Mouse (Mus musculus) urinary bladder, postnatal 14 days (tissue): ENCODE measurements around the gene Iqcf1.

Source experiments
- DNase-seq: peaks from one replicate; pipeline ENCODE4 v3.0.0; 2021; ENCODE audit warnings: low spot score

Iqcf1 gene

DNA sequence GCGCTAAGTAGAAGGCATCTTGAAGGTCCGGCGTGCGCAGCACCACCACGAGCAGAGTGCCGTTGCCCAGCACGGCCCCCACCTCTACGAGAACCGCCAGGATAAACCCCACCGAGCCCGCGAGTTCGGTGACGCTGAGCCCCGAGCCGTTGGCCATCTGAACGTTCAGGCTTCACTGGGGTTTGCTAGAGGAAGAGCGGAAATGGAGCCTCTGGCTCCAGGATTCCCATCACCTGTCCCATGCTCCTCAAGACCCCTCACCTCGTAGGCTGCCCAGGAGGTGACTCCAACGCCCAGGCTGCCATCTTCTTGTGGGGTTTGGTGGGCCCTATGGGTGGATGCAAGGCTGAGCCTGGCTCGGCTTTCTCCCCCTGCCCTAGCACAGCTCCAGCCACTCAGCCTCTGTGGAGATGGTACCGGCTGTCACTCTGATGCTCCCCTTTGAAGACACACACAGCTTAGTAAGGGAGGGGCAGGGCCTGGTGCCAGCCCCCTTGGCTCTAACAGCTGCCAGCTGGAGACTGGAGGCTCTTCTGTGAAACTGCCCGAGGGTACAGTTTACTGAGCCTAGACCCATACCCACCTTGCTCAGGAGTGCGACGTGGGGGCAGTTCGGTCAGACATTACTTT is 34.1 kb upstream of the Iqcf1 start, which contains the start of gene Gpr62:
Gene Gpr62 (minus strand): TSS at position 368 of the 630 bp plus-strand sequence.
- DNase-seq = no peak

DNA sequence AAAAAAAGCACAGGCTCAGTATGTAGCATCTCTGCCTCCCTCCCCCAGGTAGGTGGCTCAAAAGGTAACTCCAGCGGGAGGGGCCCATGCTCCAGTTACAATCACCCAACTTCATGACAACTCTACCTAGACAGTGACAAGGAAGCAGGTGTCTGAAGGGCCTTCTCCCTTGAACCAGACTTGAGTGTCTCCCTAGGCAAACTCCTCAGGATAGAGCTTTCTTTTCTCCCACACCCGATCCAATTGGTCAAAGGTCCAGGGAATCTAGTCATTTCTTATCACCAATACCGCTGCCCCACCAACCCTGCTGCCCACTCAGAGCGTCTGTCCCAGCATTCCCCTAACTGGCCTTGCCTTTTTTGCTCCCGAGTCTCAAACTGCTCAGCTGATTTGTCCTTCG is 33.0 kb upstream of the Iqcf1 start:
- no peak for DNase-seq

DNA sequence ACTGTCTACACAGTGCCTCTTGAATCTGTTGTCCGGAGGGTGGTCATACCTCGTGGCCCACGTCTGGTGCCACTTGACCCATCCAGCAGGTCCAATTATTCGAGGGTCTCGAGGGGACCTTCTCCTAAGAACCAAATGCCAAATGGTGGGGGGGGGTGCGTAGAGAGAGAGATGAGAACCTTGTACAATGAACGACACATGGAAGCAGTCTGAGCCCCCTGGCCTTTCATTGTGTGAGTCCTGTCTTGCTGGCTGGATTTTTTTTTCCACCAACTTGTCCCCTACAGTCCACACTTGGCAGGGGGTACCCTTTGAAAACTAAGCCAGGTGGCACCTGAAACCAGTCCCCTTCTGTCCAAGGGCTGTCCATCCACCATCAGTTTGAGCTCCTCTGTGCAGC is 32.0 kb upstream of the Iqcf1 start:
- no peak for DNase-seq

DNA sequence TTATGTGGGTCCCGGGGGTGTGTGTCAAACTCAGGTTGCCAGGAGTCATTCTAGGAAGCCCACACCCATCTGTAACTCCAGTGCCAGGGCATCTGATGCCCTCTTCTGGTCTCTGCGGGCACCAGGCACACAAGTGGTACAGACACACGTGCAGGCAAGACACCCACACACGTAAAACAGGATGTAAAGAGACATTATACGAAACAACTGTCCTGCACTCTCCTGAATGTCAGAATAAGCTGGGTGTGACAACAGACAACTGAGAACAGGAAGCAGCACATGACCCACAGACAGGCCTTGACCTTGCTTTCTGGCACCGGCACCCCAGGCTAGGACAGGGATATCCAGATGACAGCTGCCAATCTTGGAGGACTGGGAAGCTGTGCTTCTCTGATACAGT is 30.4 kb upstream of the Iqcf1 start:
- DNase-seq = no peak

DNA sequence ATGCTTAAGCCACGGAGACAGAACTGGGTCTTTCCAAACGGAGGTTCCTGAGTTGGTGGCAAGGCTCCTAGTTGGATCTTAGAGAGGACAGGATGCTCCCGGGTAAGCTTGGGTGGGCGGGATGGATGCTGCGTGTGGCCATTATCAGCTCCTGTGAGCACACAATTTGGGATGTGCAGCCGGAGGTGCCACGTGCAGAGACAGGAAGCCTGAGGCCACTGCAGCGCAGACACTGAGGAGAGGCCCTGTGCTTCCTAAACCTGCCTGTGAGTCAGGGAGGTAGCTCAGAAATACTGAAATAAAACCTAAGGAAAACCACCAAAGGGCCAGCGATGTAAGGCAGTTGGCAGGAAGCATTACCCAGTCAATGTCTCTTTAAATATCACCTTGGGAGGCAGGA is 30.0 kb upstream of the Iqcf1 start:
- no peak for DNase-seq

DNA sequence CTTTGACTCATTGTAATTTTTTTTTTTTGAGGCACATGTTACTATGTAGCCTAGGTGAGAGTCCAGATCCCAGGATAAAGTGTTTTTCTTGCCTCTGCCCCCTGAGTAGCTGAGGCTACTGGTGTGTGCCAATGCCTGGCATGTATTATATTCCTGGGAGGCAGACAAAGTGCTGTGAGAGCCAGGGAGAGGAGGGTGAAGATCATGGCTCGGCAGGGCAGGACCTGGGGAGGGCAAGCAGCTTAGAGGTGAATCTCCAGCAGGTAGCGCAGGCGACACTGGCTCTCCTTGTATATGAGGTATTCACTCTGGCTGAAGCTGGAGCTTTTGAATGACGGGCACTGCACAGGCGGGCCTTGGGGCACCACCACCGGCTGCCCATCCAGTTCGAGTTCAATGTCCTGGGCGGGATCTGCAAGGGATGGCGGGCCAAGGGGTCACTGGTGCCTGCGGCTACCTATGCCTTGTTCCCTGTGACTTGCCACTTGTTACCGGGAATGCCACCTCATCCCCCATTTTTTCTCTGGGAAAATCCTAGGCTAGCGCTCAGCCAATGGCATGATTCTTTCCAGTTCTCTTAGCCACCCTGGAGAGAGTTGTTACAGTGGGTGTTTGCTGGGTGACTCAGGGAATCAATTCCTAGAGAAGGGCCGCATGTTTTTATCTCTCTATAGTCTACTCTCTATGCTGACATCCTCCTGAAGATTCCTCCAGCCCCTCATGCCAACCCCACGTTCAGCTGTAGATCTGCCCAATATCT is 28.6 kb upstream of the Iqcf1 start:
- DNase-seq = no peak

DNA sequence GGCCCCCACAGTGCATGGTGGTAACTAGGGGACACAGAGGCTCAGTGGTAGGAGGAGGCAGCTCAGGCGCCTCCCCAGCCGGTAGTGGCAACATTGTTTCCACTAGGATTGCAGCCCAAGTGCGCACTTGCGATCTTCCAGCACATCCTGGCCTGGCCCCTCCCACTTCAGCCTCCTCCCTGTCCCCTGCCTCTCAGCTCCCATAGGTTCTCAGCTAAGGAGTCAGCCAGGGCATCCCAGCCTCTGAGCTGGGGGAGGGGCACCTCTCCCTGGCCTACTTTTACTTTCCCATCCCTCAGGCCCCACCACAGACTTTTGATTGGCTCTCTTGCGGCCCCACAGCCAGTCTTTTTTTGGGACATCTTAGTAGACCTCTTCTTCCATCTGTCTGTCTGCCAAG is 27.9 kb upstream of the Iqcf1 start:
- DNase-seq = peak; percentile 61

DNA sequence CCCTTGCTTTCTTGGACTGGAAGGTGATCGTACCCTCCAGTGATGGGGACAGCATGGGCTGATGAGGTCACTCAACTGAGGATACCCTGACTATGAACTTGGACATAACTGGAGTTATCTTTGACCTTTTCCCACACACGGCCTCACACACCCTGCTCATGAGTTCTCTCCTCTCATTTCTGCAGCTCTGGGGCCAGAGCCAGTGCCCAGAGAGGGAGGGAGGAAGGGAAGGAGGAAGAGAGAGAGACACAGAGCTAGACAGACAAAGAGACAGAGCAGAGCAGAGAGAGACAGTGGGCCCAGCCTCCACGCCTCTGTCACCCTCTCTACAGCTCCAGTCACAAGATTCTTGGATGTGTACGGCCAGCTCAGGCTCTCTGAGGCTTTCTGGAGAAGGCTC is 27.4 kb upstream of the Iqcf1 start:
- no peak for DNase-seq

DNA sequence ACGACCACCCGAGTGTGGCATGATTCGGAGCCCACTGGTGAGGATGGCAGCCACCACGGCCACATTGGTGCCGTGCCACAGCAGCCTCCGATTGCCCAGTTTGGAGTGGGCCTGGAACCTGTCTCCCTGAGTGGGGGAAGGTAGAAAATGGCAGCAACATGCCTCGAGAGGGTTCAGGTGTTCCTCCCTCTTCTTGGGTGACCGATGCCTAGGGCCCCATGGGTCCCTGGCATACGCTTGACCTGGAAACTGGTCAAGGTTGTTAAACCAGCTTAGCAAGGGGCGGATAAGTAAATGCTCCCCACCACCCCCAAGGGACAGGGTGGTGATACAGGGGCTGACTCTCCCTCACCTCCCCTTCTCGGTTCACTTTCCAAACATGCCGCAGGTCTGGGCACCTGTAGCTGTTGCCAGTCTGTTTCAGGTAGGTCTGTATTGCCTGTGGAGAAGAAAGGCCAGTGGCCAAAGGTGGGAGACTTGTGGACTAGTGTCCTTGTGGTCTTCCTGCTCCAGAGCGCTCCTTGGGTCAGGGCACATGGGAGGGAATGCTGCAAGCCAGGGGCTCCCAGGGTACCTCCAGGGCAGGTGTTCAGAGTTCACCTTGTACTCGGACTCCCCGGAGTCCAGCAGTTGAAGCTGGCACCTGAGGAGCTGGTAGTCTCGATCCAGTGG is 26.6 kb upstream of the Iqcf1 start:
- no peak for DNase-seq

DNA sequence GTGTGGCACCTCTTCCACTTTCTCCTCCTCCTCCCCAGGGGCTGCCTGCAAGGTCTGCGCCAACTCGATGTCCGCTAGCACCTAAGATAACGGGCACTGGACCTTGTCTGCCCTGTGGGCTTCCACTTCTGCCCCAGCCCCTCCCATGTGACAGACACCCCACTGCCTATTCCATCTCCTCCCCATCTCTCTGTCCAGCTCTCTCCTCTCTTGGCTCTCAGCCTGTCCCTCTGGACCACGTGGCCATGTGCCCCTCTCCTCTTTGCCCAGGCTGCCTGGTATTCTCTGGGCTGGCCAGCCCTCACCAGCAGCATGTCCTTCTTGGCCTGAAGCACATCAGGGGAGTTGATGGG is 26.0 kb upstream of the Iqcf1 start:
- DNase-seq = no peak

DNA sequence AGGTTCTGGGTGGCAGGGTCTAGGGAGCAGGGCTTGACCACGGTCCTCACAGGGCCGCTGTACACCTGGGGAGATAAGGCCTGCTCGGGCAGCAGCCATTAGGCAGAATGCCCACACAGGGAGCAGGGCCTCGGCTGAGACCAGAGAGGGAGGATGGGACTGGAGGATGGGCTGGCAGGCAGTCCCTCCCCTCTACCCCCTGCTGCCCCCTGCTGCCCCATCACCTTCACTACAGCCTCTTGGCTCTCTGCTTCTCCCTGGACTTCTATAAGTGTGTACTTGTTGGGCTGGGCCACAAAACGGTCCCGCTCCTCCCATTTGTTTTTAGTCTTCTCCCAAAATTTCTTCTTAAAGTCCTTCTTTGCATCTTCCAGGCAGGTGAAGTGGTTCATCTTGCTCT is 25.3 kb upstream of the Iqcf1 start:
- DNase-seq = peak; percentile 74

DNA sequence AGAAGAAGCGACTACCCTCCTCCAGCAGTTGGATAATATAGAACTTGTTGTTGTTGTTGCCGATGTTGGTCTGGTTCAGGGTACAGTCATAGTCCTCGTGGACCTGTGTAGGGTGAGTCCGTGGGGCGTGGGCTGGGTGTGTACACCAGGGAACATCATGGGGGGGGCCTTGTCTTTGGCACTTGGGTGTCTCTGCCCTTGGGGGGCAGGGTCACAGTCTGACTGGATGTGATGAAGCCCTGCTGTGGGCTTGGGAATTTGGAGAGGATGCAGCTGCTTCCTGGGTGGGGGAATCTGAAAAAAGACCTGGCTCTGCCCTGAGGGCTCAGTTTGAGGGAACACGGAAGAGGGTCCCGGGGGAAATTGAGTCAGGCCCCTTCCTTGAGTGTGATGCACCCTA is 24.7 kb upstream of the Iqcf1 start:
- peak; percentile 51 for DNase-seq

DNA sequence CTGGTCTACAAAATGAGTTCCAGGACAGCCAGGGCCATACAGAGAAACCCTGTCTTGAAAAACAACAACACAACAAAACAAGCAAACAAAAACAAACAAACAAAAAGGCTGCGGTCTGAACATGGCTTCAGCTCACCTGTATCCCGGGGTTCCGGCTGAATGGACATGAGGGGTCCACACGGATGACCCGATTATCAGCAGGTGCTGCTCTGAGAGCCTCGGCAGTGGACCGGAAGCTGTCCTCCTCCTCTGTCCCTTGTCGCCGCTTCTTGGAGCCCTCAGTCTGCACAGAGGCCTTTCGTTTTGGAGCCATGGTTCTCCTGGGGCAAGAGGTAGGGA is 24.1 kb upstream of the Iqcf1 start, which contains the start of gene Rrp9:
Gene Rrp9 (plus strand): TSS at position 301 of the 339 bp plus-strand sequence.
- peak; percentile 5 for DNase-seq

DNA sequence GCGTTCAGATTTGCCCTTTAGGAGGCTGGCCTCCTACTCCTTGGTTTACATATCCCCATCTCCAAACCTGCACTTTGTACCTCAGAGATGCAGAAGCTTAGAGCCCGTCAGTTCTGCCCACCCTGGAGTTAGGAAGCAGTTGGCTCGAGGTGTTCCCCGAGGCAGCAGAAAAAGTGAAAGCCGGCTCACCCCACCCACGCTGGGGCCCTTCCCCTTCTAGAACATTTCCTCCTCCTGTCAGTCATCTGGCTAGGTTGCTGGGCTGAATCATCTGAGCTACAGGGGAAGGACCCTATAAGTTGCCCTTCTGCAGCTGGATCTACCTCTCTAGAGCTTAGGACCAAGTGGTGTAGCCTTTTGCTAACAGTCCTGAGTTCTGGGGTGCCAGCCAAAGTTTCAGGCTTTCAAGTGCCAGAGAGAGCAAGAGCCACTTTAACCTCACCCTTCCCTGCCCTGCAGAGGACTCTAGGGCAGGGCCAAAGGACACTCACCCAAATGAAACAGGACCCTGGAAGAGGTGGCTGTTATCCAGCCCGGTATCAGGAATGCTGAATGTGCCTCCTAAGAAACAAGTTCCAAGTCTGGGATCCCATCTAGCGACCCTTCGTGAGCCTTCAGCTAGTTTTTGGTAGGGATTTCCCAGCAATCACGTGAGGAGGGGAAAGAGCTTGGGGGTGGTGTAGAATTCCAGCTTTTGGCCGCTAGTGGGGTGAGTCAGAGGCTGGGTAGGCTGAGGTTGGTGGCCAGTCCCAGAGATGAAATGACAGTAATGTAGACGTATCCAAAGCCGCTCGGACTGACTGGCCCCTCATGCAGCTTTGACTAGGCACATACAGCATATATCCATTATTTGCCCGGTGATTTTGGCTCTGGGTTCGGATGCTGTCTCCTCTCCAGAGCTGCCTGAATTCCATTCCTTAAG is 23.5 kb upstream of the Iqcf1 start:
- peak; percentile 75 for DNase-seq

DNA sequence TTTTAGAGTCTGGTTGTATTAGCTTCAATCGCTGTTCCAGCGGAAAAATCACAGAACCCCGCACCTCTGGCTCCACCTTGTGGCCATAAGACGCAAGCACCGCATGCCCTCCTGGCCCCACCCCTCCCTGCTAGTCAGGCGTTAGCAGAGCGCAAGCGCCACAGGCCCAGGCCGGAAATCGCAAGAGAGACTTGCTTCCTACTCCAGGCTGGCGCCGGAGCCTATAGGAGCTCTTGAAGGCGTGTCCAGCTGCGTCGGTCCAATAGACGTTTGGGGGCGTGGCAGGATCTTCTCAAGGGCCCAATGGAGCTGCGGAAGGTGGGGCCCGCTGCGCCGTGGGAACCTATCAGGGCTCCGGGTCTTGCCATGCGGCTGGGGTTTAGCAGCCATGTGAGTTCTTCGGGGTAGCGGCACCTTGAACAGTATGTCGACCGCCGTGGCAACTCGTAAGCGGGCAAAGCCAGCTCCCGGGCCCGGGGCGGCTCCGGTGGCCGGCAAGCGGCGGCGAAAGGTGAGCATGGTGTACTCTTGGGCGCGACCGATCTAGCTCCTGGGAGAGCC is 22.8 kb upstream of the Iqcf1 start, which contains the start of gene Parp3:
Gene Parp3 (minus strand): TSS at position 26 of the 561 bp plus-strand sequence.
- peak; percentile 99 for DNase-seq

DNA sequence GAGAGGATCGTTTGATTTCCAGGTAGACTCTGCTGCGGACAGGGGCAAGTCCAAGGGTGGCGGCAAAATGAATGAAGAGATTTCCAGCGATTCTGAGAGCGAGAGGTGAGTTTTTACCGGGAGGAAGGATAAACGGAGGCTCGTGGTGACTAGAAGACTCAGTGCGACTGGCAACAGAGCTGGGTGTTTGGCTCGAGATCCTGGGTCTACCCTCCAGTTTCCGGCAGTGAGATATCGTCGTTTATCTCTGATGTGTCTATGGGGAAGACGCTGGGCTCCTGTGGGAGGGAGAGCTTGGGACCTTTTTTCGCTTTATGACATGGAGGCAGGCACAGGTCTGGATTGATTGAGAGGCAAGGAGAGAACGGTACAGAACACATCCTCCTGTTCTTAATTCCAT is 22.1 kb upstream of the Iqcf1 start:
- peak; percentile 2 for DNase-seq

DNA sequence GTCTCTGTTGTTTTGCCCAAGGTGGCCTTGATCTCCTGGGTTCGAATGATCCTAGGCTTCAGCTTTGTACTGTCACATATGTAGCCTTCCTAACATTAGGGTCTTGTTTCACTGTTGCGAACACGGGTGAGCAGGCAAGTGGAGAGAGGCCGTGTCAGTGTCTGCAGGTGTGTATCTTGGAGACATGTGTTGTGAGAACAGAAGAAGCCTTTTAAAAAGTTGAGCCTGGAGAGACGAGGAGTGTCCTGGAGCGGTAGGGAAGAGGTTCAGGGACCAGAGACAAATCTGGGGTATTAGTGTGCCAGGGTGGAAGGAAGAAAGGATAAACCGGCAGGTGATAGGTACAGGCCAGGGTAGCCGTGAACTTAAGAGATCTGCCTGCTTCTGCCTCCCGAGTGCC is 21.7 kb upstream of the Iqcf1 start:
- DNase-seq = no peak

DNA sequence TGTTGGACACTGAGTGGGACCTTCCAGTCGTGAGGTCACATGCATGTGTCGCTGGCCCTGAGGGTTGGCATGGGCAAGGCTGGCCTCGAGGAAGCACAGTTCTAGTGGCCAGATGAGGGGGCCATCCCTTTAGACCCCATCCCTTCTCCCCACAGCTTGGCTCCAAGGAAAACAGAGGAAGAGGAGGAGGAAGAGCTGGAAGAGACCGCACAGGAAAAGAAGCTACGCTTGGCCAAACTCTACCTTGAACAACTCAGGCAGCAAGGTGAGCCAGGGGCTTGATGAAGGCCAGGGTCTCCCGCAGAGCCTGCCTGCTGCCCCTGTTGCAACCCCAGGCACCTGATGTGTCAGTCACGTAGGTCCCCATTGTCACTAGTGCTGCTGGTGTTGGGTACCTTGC is 19.2 kb upstream of the Iqcf1 start:
- no peak for DNase-seq

DNA sequence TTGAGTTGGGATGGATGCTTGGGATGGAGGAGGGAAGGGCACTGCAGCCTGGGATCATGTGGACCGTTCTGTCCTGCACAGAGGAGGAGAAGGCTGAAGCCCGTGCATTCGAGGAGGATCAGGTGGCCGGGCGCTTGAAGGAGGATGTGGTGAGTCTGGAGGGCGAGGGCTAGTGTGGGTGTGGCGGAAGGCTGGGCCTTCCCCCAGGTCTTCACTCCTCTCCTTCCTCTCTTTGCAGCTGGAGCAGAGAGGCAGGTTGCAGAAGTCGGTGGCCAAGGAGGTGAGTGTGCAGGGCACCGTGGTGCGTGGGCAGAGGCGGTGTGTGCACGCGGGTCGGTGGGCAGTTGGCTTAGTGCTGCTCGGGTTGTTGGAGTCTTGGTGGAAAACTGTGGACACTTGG is 18.7 kb upstream of the Iqcf1 start:
- no peak for DNase-seq

DNA sequence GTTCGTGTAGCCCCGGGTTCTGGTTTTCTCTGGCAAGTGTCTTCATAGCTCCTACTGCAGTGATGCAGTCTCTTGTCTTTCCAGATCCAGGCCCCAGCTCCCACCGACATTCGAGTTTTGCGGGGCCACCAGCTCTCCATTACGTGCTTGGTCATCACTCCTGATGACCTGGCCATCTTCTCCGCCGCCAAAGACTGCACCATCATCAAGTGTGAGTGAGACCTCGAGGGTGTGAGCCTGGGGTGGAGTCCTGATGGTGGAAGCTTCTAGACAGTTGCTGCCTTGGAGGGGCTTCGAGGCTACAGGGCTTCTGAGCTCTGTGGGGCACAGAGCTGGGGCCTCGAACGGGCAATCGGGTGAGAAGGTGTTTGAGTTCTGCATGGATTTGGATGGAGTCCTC is 18.1 kb upstream of the Iqcf1 start:
- DNase-seq = no peak

DNA sequence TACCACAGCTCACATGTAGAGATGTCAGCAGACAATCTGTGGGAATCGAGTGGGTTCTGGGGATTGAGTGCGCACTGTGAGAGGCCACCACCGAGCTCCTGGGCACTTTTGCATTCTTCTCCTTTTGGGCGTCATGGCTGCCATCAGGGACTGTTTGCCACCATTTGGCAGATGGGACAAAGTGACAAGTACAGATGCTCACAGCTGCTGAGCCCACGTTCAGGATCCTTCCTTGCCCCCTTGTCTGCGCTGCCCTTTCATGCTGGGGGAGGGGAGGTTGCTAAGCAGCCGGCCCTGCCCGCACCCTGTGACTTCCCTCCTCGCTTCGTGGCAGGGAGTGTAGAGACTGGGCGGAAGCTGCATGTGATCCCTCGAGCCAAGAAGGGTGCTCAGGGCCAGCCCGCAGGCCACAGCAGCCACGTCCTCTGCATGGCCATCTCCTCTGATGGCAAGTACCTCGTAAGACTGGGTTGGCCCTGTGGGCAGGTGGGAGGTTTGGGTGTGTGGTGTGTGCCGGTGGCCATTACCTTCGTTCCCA is 17.1 kb upstream of the Iqcf1 start:
- DNase-seq = no peak

DNA sequence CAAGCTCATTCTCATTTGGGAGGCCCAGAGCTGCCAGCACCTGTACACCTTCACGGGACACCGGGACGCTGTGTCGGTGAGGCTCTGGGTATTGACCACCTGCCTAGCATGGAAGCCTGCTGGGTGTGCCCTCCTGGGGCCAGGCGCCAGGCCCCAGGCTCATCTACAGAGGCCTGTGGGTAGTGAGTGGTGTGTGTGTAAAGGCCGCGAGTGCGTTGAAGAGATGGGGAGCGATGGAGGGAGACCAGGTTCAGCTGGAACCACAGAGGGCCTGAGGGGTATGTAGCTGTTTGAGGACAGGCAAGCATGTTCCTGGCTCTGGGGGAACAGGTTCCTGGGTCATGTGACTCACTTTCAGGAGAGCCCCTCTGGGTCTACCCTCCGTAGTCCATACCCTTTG is 16.6 kb upstream of the Iqcf1 start:
- DNase-seq = no peak
